Mouse (Mus musculus) heart, postnatal 0 days (tissue): Measurements from ENCODE around the gene Rhcg.

Source experiments
- CTCF ChIP-seq: IDR thresholded peaks from 2 replicates; pipeline ENCODE4 v1.5.1; 2016; ENCODE audit warnings: antibody characterized with exemption, control low read depth, low read depth
- EP300 ChIP-seq: IDR thresholded peaks from 2 replicates; pipeline ENCODE4 v1.6.1; 2016; ENCODE audit warnings: antibody characterized with exemption, low read depth

DNA sequence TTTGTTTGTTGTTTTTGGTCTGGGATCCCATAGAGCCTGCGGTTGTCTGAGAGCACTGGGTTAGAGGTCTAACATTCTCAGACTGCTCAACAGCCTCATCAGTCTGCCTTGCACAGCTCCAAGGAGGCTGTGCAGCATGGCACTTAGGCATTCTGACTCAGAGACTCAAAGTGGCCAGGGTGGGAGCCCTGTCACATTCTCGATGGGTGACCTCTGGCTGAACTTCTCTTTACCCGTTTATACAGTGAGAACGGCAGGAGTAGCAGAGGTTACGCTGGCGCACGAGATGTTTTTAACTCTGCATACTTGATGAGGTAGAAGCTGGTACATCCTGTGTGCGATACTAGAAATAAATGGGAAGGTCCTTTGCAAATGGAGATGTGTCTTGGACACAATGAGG lies 5.6 kb upstream of the Rhcg start:
- TF ChIP-seq CTCF = no peak
- no peak for TF ChIP-seq EP300
